9 mouse cellular contexts compared by ENCODE assay signal in genomic region chr16:44565328-44566210, GRCm38 (mm10). TPM values are rescaled to one million over a fixed set of nuclear protein-coding genes. Genes with fewer than 3 reads are reported as not detected.
DNase-seq lines count a peak whose midpoint lies in the region; ATAC-seq and TF ChIP-seq lines count a peak whose summit lies in the region.
"Had no signal": no experiment of that assay in that cellular context is flagged by ENCODE, and none has a peak within 500 bp of the region (broad histone marks: within the 10 kb centered on the region; RNA-seq: fewer than 3 reads in every experiment).

No protein-coding gene starts in this region.

- no peaks in the 10 kb centered on the region for H3K27me3 ChIP-seq in intestine, embryonic 14.5 days (replicated peaks; ENCODE audit: control insufficient read depth, insufficient read depth, low read length)
- no peaks in the 10 kb centered on the region for H3K27me3 ChIP-seq in intestine, embryonic 15.5 days (replicated peaks)
- 0 out of 2 replicates have a peak, but pooled peaks cover 3% of the 10 kb centered on the region for H3K27me3 ChIP-seq in forebrain, embryonic 10.5 days (ENCODE audit: poor library complexity, severe bottlenecking)
- no peaks in the 10 kb centered on the region for H3K27me3 ChIP-seq in hindbrain, embryonic 16.5 days (replicated peaks; ENCODE audit: control insufficient read depth, insufficient read depth, low read length)
- H3K27me3 ChIP-seq in neural tube, embryonic 13.5 days, result no peaks in the 10 kb centered on the region

- no peak overlapping the region for H3K4me3 ChIP-seq in intestine, embryonic 14.5 days (ENCODE audit: low read depth, low read length)
- H3K4me3 ChIP-seq in intestine, embryonic 15.5 days (replicated peaks), result no peak overlapping the region
- peak overlapping the region; percentile 34 for H3K4me3 ChIP-seq in forebrain, embryonic 10.5 days
- peak overlapping the region; percentile 23; the same call in 1 of the 2 replicates for H3K4me3 ChIP-seq in hindbrain, embryonic 16.5 days (ENCODE audit: low read length)
- H3K4me3 ChIP-seq in neural tube, embryonic 13.5 days, result 0 out of 2 replicates have a peak overlapping the region, but pooled peaks have one; percentile 10
- no peak overlapping the region for H3K4me3 ChIP-seq in layer of hippocampus, adult 2 months
- H3K4me3 ChIP-seq: megakaryocyte, embryonic 14.5 days had no signal

- DNase-seq in intestine, embryonic 14.5 days (ENCODE audit: low spot score), result no peak
- DNase-seq in forebrain, embryonic 10.5 days (ENCODE audit: extremely low spot score, low spot score), result no peak
- no peak for DNase-seq in layer of hippocampus, adult 2 months (ENCODE audit: low spot score in 2 of 2)
- DNase-seq in frontal cortex, postnatal 36 days (ENCODE audit: low spot score in 2 of 2), result no peak

- H3K4me2 ChIP-seq in intestine, embryonic 14.5 days (ENCODE audit: low read length), result peak overlapping the region; percentile 22; the same call in 1 of the 2 replicates
- H3K4me2 ChIP-seq in intestine, embryonic 15.5 days (replicated peaks), result no peak overlapping the region
- H3K4me2 ChIP-seq in hindbrain, embryonic 16.5 days (ENCODE audit: low read length), result peak overlapping the region; percentile 53
- H3K4me2 ChIP-seq in neural tube, embryonic 13.5 days, result peak overlapping the region; percentile 45

- H3K36me3 ChIP-seq in intestine, embryonic 14.5 days (ENCODE audit: control insufficient read depth, insufficient read depth, low read length), result no peaks in the 10 kb centered on the region
- H3K36me3 ChIP-seq in intestine, embryonic 15.5 days, result no peaks in the 10 kb centered on the region
- H3K36me3 ChIP-seq in forebrain, embryonic 10.5 days (replicated peaks), result no peaks in the 10 kb centered on the region
- H3K36me3 ChIP-seq in hindbrain, embryonic 16.5 days (ENCODE audit: control insufficient read depth, insufficient read depth, low read length), result no peaks in the 10 kb centered on the region
- no peaks in the 10 kb centered on the region for H3K36me3 ChIP-seq in neural tube, embryonic 13.5 days

- H3K9ac ChIP-seq in intestine, embryonic 14.5 days (ENCODE audit: low read length), result no peak overlapping the region
- no peak overlapping the region for H3K9ac ChIP-seq in intestine, embryonic 15.5 days
- H3K9ac ChIP-seq in hindbrain, embryonic 16.5 days (ENCODE audit: low read depth, low read length), result peak overlapping the region; percentile 17; the same call in 1 of the 2 replicates
- H3K9ac ChIP-seq in neural tube, embryonic 13.5 days, result 0 out of 2 replicates have a peak overlapping the region, but pooled peaks have one; percentile 12

- no peak for ATAC-seq in intestine, embryonic 14.5 days (replicated peaks; ENCODE audit: low FRiP score, low TSS enrichment, low read depth)
- no peak for ATAC-seq in intestine, embryonic 15.5 days
- ATAC-seq in hindbrain, embryonic 16.5 days, result peak; percentile 32; the same call in 1 of the 2 replicates
- no peak for ATAC-seq in neural tube, embryonic 13.5 days (ENCODE audit: low read depth)

- H3K27ac ChIP-seq in intestine, embryonic 14.5 days (ENCODE audit: low read depth), result no peak overlapping the region
- H3K27ac ChIP-seq in intestine, embryonic 15.5 days, result no peak overlapping the region
- peak overlapping the region; percentile 79 for H3K27ac ChIP-seq in forebrain, embryonic 10.5 days
- H3K27ac ChIP-seq in hindbrain, embryonic 16.5 days (ENCODE audit: low read depth, low read length), result no peak overlapping the region
- peak overlapping the region; percentile 18; the same call in 1 of the 2 replicates for H3K27ac ChIP-seq in neural tube, embryonic 13.5 days (replicated peaks)
- no peak overlapping the region for H3K27ac ChIP-seq in layer of hippocampus, adult 2 months

- peaks cover 10% of the 10 kb centered on the region for H3K4me1 ChIP-seq in intestine, embryonic 14.5 days (replicated peaks; ENCODE audit: control insufficient read depth, insufficient read depth, low read length)
- H3K4me1 ChIP-seq in intestine, embryonic 15.5 days (replicated peaks), result no peaks in the 10 kb centered on the region
- peaks cover 34% of the 10 kb centered on the region for H3K4me1 ChIP-seq in forebrain, embryonic 10.5 days
- peaks cover 4% of the 10 kb centered on the region for H3K4me1 ChIP-seq in hindbrain, embryonic 16.5 days (ENCODE audit: control insufficient read depth, insufficient read depth, low read depth, low read length)
- peaks cover 19% of the 10 kb centered on the region for H3K4me1 ChIP-seq in neural tube, embryonic 13.5 days (replicated peaks)
- H3K4me1 ChIP-seq: megakaryocyte, embryonic 14.5 days had no signal

- 46% methylated on average over 22 of the region's 22 CpGs for WGBS in intestine, embryonic 14.5 days
- WGBS in intestine, embryonic 15.5 days, result 49% methylated on average over 22 of the region's 22 CpGs
- WGBS in forebrain, embryonic 10.5 days, result 38% methylated on average over 22 of the region's 22 CpGs
- 22% methylated on average over 22 of the region's 22 CpGs for WGBS in hindbrain, embryonic 16.5 days
- 38% methylated on average over 22 of the region's 22 CpGs for WGBS in neural tube, embryonic 13.5 days

- TF ChIP-seq CTCF in layer of hippocampus, adult 2 months (conservative IDR thresholded peaks at IDR 0.05), result no peak

- no peaks in the 10 kb centered on the region for H3K9me3 ChIP-seq in intestine, embryonic 14.5 days (ENCODE audit: control insufficient read depth, low read length)
- no peaks in the 10 kb centered on the region for H3K9me3 ChIP-seq in intestine, embryonic 15.5 days
- H3K9me3 ChIP-seq in forebrain, embryonic 10.5 days, result no peaks in the 10 kb centered on the region
- no peaks in the 10 kb centered on the region for H3K9me3 ChIP-seq in hindbrain, embryonic 16.5 days (ENCODE audit: control insufficient read depth, low read length)
- no peaks in the 10 kb centered on the region for H3K9me3 ChIP-seq in neural tube, embryonic 13.5 days

RNA-seq across cellular contexts. Expression of gene Boc, which starts 6.9 kb away (rescaled TPM):
- polyA plus RNA-seq in intestine, embryonic 14.5 days (2014; fragmentation: Nextera tagmentation; extraction: Ambion mirVana), result 14.2 and 14.9 TPM in 2 replicates
- polyA plus RNA-seq in intestine, embryonic 15.5 days (2015; fragmentation: Nextera tagmentation; extraction: Ambion mirVana), result 9.8 and 10.3 TPM in 2 replicates
- polyA plus RNA-seq in forebrain, embryonic 10.5 days (2016; fragmentation: Nextera tagmentation; extraction: Ambion mirVana), result 25.9 TPM in 2 replicates
- polyA plus RNA-seq in hindbrain, embryonic 16.5 days (2015; fragmentation: Nextera tagmentation; extraction: Ambion mirVana), result 12.1 and 16.4 TPM in 2 replicates
- polyA plus RNA-seq in neural tube, embryonic 13.5 days (2015; fragmentation: Nextera tagmentation; extraction: Ambion mirVana), result 11.5 and 14.4 TPM in 2 replicates
- 10 to 100 TPM in 1 of 2 experiments, 1 to 10 TPM in 1; 9.7 to 12.1 TPM for total RNA-seq in layer of hippocampus, adult 2 months (2021)
- total RNA-seq: MEL had no signal

Comparison
In these comparisons a context has a peak if more than half of its experiments do, and no peak if none do; other contexts are left out.
1. H3K27ac ChIP-seq: peak in forebrain, embryonic 10.5 days (single experiment) and neural tube, embryonic 13.5 days (single experiment); none in intestine, embryonic 14.5 days (single experiment), intestine, embryonic 15.5 days (single experiment), hindbrain, embryonic 16.5 days (single experiment) and layer of hippocampus, adult 2 months (single experiment).
2. H3K4me3 ChIP-seq: peak in forebrain, embryonic 10.5 days (single experiment), hindbrain, embryonic 16.5 days (single experiment) and neural tube, embryonic 13.5 days (single experiment); none in intestine, embryonic 14.5 days (single experiment), intestine, embryonic 15.5 days (single experiment) and layer of hippocampus, adult 2 months (single experiment).
3. H3K9ac ChIP-seq: peak in hindbrain, embryonic 16.5 days (single experiment) and neural tube, embryonic 13.5 days (single experiment); none in intestine, embryonic 14.5 days (single experiment) and intestine, embryonic 15.5 days (single experiment).